ENCODE assay signal across 10 mouse cellular contexts in genomic region chr9:44722575-44722974, GRCm38 (mm10). TPM values are rescaled to one million over a fixed set of nuclear protein-coding genes. Genes with fewer than 3 reads are reported as not detected.
DNase-seq lines count a peak whose midpoint lies in the region; ATAC-seq and TF ChIP-seq lines count a peak whose summit lies in the region.
"Had no signal": no experiment of that assay in that cellular context is flagged by ENCODE, and none has a peak within 500 bp of the region (broad histone marks: within the 10 kb centered on the region; RNA-seq: fewer than 3 reads in every experiment).

No protein-coding gene starts in this region.

- no peak overlapping the region for H3K9ac ChIP-seq in intestine, embryonic 14.5 days (ENCODE audit: low read length)
- no peak overlapping the region for H3K9ac ChIP-seq in intestine, embryonic 15.5 days
- no peak overlapping the region for H3K9ac ChIP-seq in embryonic facial prominence, embryonic 11.5 days (replicated peaks; ENCODE audit: low read length)
- H3K9ac ChIP-seq in hindbrain, postnatal 0 days (replicated peaks; ENCODE audit: low read length), result no peak overlapping the region

- no peak for ATAC-seq in intestine, embryonic 14.5 days (replicated peaks; ENCODE audit: low FRiP score, low TSS enrichment, low read depth)
- no peak for ATAC-seq in intestine, embryonic 15.5 days
- no peak for ATAC-seq in embryonic facial prominence, embryonic 11.5 days (replicated peaks; ENCODE audit: insufficient number of reproducible peaks, low FRiP score, low TSS enrichment, low read depth)
- ATAC-seq in hindbrain, postnatal 0 days, result no peak
- ATAC-seq in activated CD4-positive, CD25-positive, alpha-beta regulatory T cell, adult 4 months, result no peak

- peaks cover 35% of the 10 kb centered on the region for H3K4me1 ChIP-seq in intestine, embryonic 14.5 days (replicated peaks; ENCODE audit: control insufficient read depth, insufficient read depth, low read length)
- H3K4me1 ChIP-seq in intestine, embryonic 15.5 days (replicated peaks), result peaks cover 42% of the 10 kb centered on the region
- H3K4me1 ChIP-seq in embryonic facial prominence, embryonic 11.5 days (ENCODE audit: control insufficient read depth, insufficient read depth, low read length), result peaks cover 14% of the 10 kb centered on the region
- peaks cover 66% of the 10 kb centered on the region for H3K4me1 ChIP-seq in hindbrain, postnatal 0 days (ENCODE audit: insufficient read depth, low read length)

- TF ChIP-seq CTCF in hindbrain, postnatal 0 days (IDR thresholded peaks at IDR 0.05; ENCODE audit: low read depth), result no peak

- WGBS in intestine, embryonic 14.5 days, result 70% methylated on average over 7 of the region's 7 CpGs
- 72% methylated on average over 7 of the region's 7 CpGs for WGBS in intestine, embryonic 15.5 days
- 75% methylated on average over 7 of the region's 7 CpGs for WGBS in embryonic facial prominence, embryonic 11.5 days
- 37% methylated on average over 7 of the region's 7 CpGs for whole genome bisulfite sequencing in hindbrain, postnatal 0 days

- H3K27ac ChIP-seq in intestine, embryonic 14.5 days (ENCODE audit: low read depth), result peak overlapping the region; percentile 33; the same call in 1 of the 2 replicates
- no peak overlapping the region; the same call in 1 of the 2 replicates for H3K27ac ChIP-seq in intestine, embryonic 15.5 days
- H3K27ac ChIP-seq in embryonic facial prominence, embryonic 11.5 days (replicated peaks; ENCODE audit: low read depth, low read length), result no peak overlapping the region
- H3K27ac ChIP-seq in hindbrain, postnatal 0 days, result peak overlapping the region; percentile 71; the same call in 1 of the 2 replicates

- H3K27me3 ChIP-seq in intestine, embryonic 14.5 days (replicated peaks; ENCODE audit: control insufficient read depth, insufficient read depth, low read length), result no peaks in the 10 kb centered on the region
- H3K27me3 ChIP-seq in intestine, embryonic 15.5 days (replicated peaks), result no peaks in the 10 kb centered on the region; the same call in 1 of the 2 replicates
- no peaks in the 10 kb centered on the region for H3K27me3 ChIP-seq in embryonic facial prominence, embryonic 11.5 days (ENCODE audit: control insufficient read depth, insufficient read depth, low read length)
- H3K27me3 ChIP-seq in hindbrain, postnatal 0 days (ENCODE audit: insufficient read depth, low read length), result no peaks in the 10 kb centered on the region

- no peak overlapping the region for H3K4me2 ChIP-seq in intestine, embryonic 14.5 days (ENCODE audit: low read length)
- H3K4me2 ChIP-seq in intestine, embryonic 15.5 days (replicated peaks), result no peak overlapping the region
- no peak overlapping the region for H3K4me2 ChIP-seq in embryonic facial prominence, embryonic 11.5 days (ENCODE audit: low read depth, low read length)
- no peak overlapping the region for H3K4me2 ChIP-seq in hindbrain, postnatal 0 days (ENCODE audit: low read depth, low read length)

- DNase-seq in intestine, embryonic 14.5 days (ENCODE audit: low spot score), result no peak
- peak; percentile 34 for DNase-seq in adipocyte (ENCODE audit: low spot score)
- peak; percentile 12 for DNase-seq in embryonic facial prominence, embryonic 11.5 days (ENCODE audit: low spot score)
- peak; percentile 41 for DNase-seq in hindbrain, postnatal 0 days (ENCODE audit: low spot score)
- no peak for DNase-seq in right cerebral cortex, postnatal 4 days
- DNase-seq: thymus, postnatal 36 days had no signal

- no peak overlapping the region for H3K4me3 ChIP-seq in intestine, embryonic 14.5 days (ENCODE audit: low read depth, low read length)
- H3K4me3 ChIP-seq in intestine, embryonic 15.5 days (replicated peaks), result no peak overlapping the region
- no peak overlapping the region for H3K4me3 ChIP-seq in embryonic facial prominence, embryonic 11.5 days (ENCODE audit: low read depth, low read length)
- no peak overlapping the region for H3K4me3 ChIP-seq in hindbrain, postnatal 0 days (ENCODE audit: low read length)

- H3K36me3 ChIP-seq in intestine, embryonic 14.5 days (ENCODE audit: control insufficient read depth, insufficient read depth, low read length), result peaks cover 8% of the 10 kb centered on the region; the same call in 1 of the 2 replicates
- no peaks in the 10 kb centered on the region for H3K36me3 ChIP-seq in intestine, embryonic 15.5 days
- peaks cover under 1% of the 10 kb centered on the region; the same call in 1 of the 2 replicates for H3K36me3 ChIP-seq in embryonic facial prominence, embryonic 11.5 days (replicated peaks; ENCODE audit: control insufficient read depth, insufficient read depth, low read depth, low read length)
- H3K36me3 ChIP-seq in hindbrain, postnatal 0 days (ENCODE audit: insufficient read depth, low read length), result no peaks in the 10 kb centered on the region

- no peaks in the 10 kb centered on the region for H3K9me3 ChIP-seq in intestine, embryonic 14.5 days (ENCODE audit: control insufficient read depth, low read length)
- no peaks in the 10 kb centered on the region for H3K9me3 ChIP-seq in intestine, embryonic 15.5 days
- H3K9me3 ChIP-seq in embryonic facial prominence, embryonic 11.5 days (replicated peaks; ENCODE audit: control insufficient read depth, low read length), result no peaks in the 10 kb centered on the region
- H3K9me3 ChIP-seq in hindbrain, postnatal 0 days (ENCODE audit: low read length), result no peaks in the 10 kb centered on the region

RNA-seq across cellular contexts. Expression of gene Phldb1, which starts 12.4 kb away (rescaled TPM):
- 21.4 and 22.6 TPM in 2 replicates for polyA plus RNA-seq in intestine, embryonic 14.5 days (2014; fragmentation: Nextera tagmentation; extraction: Ambion mirVana)
- 17.6 and 18.9 TPM in 2 replicates for polyA plus RNA-seq in intestine, embryonic 15.5 days (2015; fragmentation: Nextera tagmentation; extraction: Ambion mirVana)
- 27.8 and 30.0 TPM in 2 replicates for polyA plus RNA-seq in embryonic facial prominence, embryonic 11.5 days (2014; fragmentation: Nextera tagmentation; extraction: Ambion mirVana)
- total RNA-seq in hindbrain, postnatal 0 days (2014; rRNA removed), result 114 and 152 TPM in 2 replicates
- polyA plus RNA-seq in hindbrain, postnatal 0 days (2015; fragmentation: Nextera tagmentation; extraction: Ambion mirVana), result 31.9 and 35.3 TPM in 2 replicates
- polyA plus RNA-seq in activated CD4-positive, CD25-positive, alpha-beta regulatory T cell, adult 4 months (2017; shearing (Covaris generic)), result under 1 TPM in 1 of 2 experiments, not detected in 1; 0.30 TPM

RNA-seq across cellular contexts. Expression of gene Arcn1, which starts 45.1 kb away (rescaled TPM):
- polyA plus RNA-seq in intestine, embryonic 14.5 days (2014; fragmentation: Nextera tagmentation; extraction: Ambion mirVana), result 188 and 192 TPM in 2 replicates
- polyA plus RNA-seq in intestine, embryonic 15.5 days (2015; fragmentation: Nextera tagmentation; extraction: Ambion mirVana), result 184 and 193 TPM in 2 replicates
- polyA plus RNA-seq in embryonic facial prominence, embryonic 11.5 days (2014; fragmentation: Nextera tagmentation; extraction: Ambion mirVana), result 208 and 223 TPM in 2 replicates
- 77.1 and 88.4 TPM in 2 replicates for total RNA-seq in hindbrain, postnatal 0 days (2014; rRNA removed)
- 102 and 109 TPM in 2 replicates for polyA plus RNA-seq in hindbrain, postnatal 0 days (2015; fragmentation: Nextera tagmentation; extraction: Ambion mirVana)
- 10 to 100 TPM; 83.9 to 84.2 TPM for polyA plus RNA-seq in activated CD4-positive, CD25-positive, alpha-beta regulatory T cell, adult 4 months (2017; shearing (Covaris generic))

RNA-seq across cellular contexts. Expression of gene Ift46, which starts 45.1 kb away (rescaled TPM):
- 87.8 and 96.0 TPM in 2 replicates for polyA plus RNA-seq in intestine, embryonic 14.5 days (2014; fragmentation: Nextera tagmentation; extraction: Ambion mirVana)
- 79.8 and 82.8 TPM in 2 replicates for polyA plus RNA-seq in intestine, embryonic 15.5 days (2015; fragmentation: Nextera tagmentation; extraction: Ambion mirVana)
- 142 and 152 TPM in 2 replicates for polyA plus RNA-seq in embryonic facial prominence, embryonic 11.5 days (2014; fragmentation: Nextera tagmentation; extraction: Ambion mirVana)
- total RNA-seq in hindbrain, postnatal 0 days (2014; rRNA removed), result 56.0 and 61.6 TPM in 2 replicates
- 142 and 144 TPM in 2 replicates for polyA plus RNA-seq in hindbrain, postnatal 0 days (2015; fragmentation: Nextera tagmentation; extraction: Ambion mirVana)
- 10 to 100 TPM; 62.3 to 65.5 TPM for polyA plus RNA-seq in activated CD4-positive, CD25-positive, alpha-beta regulatory T cell, adult 4 months (2017; shearing (Covaris generic))

RNA-seq across cellular contexts. Expression of gene Treh, which starts 49.5 kb away (rescaled TPM):
- polyA plus RNA-seq in intestine, embryonic 14.5 days (2014; fragmentation: Nextera tagmentation; extraction: Ambion mirVana), result not detected in 2 replicates
- polyA plus RNA-seq in intestine, embryonic 15.5 days (2015; fragmentation: Nextera tagmentation; extraction: Ambion mirVana), result not detected in 2 replicates
- polyA plus RNA-seq in embryonic facial prominence, embryonic 11.5 days (2014; fragmentation: Nextera tagmentation; extraction: Ambion mirVana), result not detected in 2 replicates
- not detected in 2 replicates for total RNA-seq in hindbrain, postnatal 0 days (2014; rRNA removed)
- not detected in 2 replicates for polyA plus RNA-seq in hindbrain, postnatal 0 days (2015; fragmentation: Nextera tagmentation; extraction: Ambion mirVana)
- polyA plus RNA-seq in activated CD4-positive, CD25-positive, alpha-beta regulatory T cell, adult 4 months (2017; shearing (Covaris generic)), result not detected
- total RNA-seq: granulocyte monocyte progenitor cell, adult 5-6 weeks; layer of hippocampus, postnatal 25 days had no signal

Comparison
In these comparisons a context has a peak if more than half of its experiments do, and no peak if none do; other contexts are left out.
1. H3K27ac ChIP-seq: peak in intestine, embryonic 14.5 days (single experiment) and hindbrain, postnatal 0 days (single experiment); none in intestine, embryonic 15.5 days (single experiment) and embryonic facial prominence, embryonic 11.5 days (single experiment).
2. DNase-seq: peak in adipocyte (single experiment), embryonic facial prominence, embryonic 11.5 days (single experiment) and hindbrain, postnatal 0 days (single experiment); none in intestine, embryonic 14.5 days (single experiment) and right cerebral cortex, postnatal 4 days (single experiment).
3. RNA of gene Phldb1, which starts 12.4 kb away (polyA plus RNA-seq): 31.9 to 35.3 TPM in hindbrain, postnatal 0 days, 27.8 to 30.0 TPM in embryonic facial prominence, embryonic 11.5 days, 21.4 to 22.6 TPM in intestine, embryonic 14.5 days and 17.6 to 18.9 TPM in intestine, embryonic 15.5 days; 0.30 TPM in activated CD4-positive, CD25-positive, alpha-beta regulatory T cell, adult 4 months; every median in the first group is over 10 times any median in the second.